Mouse (Mus musculus): Measurements from ENCODE around the gene Kcnv2. TPM values are rescaled to one million over a fixed set of nuclear protein-coding genes. Genes with fewer than 3 reads are reported as not detected.

The Kcnv2 gene
- total RNA-seq, 2 experiments from 2014 or later, result not detected

DNA sequence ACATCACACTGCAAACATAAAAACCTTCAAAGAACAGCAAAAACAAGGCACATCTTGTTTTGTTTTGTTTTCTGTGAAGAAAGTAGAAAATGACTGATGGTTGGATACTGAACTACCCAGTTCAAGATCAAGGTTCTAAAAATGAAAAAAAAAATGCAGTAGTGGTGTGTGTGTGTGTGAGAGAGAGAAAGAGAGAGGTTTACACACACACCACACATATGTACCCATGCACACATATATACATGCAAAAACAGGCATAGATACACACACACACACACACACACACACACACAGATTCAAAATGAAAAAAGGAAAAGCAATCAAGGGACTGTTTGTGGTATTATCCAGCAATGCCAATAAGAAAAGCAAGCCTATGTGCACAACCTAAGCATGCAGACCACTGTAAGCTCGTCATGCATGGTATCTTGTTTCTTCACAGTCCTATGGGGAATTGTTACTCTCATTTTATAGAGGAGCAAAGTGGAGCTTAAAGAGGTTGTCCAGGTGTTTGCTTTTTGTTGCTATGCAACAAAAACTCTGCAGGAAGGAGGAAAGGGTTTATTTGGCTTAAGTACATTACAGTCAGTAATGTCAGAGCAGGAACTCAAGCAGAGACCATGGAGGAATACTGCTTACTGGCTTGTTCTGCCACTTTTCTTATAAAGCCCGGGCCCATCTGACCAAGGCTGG, 57.5 kb downstream of the Kcnv2 start:
- Histone ChIP-seq H3K4me3 (no peak overlapping the region), H3K27ac (no peak overlapping the region)
- no peak for TF ChIP-seq CTCF (conservative IDR thresholded peaks at IDR 0.05)
- DNase-seq (ENCODE audit: low spot score in 2 of 2), result no peak

DNA sequence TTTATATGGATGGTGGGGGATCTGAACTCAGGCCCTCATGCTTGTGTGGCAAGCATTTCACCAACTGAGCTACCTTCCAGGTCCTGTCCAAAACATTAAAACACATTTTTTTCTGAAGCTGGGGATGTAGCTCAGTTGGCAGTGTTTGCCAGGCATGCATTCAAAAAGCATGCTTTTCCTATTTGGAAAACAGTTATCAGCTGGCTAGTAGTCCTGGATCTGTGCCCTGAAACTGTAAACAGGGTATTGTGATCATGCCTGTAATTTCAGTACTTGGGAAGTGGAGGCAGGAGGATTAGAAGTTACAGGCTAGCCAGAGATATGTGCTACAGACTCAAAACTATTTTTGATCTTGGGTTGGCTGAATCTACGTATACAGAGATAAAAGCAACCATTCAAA, 59.7 kb downstream of the Kcnv2 start:
- no peak for TF ChIP-seq CTCF (conservative IDR thresholded peaks at IDR 0.05)
- DNase-seq (ENCODE audit: low spot score in 2 of 2), result no peak
- no peak overlapping the region for H3K27ac ChIP-seq
- H3K4me3 ChIP-seq, result no peak overlapping the region

DNA sequence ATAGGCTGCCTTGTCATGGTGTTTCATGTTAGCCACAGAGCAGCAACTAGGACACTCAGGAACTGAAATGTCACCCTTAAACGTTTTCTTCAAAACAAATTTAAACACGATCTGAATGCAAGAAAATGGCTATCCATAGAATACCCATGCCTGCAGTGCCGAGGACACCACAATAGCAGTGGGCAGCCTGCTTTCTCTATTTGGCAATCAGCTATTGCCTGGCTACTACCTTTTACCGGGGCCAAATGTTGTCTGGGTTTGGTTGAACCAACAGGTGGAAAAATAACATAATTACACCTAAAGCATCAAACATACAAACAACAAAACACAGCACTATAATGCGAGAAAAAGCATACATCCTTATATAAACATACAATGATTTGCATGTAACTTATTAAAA, 60.9 kb downstream of the Kcnv2 start:
- Histone ChIP-seq H3K27ac (no peak overlapping the region), H3K4me3 (no peak overlapping the region)
- DNase-seq (ENCODE audit: low spot score in 2 of 2), result no peak
- TF ChIP-seq CTCF (conservative IDR thresholded peaks at IDR 0.05), result no peak

DNA sequence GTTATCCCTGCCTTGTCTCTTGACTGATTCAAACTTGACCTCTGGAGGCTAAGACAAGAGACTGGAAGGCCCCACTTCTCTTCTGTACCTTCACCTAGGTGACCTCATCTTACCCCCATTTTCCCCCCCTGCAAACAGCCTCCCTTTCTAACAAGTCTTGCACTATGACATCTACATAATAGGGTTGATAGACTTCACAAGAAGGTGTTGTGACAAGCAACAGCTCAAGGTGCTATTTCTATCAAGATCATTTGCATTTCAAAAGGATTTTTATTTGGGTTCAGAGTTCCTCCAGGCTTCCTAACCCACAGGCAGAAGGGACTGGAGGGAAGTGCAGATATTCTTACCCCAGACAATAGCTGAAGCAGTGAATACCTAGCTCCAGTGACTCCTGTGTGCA, 62.9 kb downstream of the Kcnv2 start:
- no peak for TF ChIP-seq CTCF (conservative IDR thresholded peaks at IDR 0.05)
- Histone ChIP-seq H3K27ac (no peak overlapping the region), H3K4me3 (no peak overlapping the region)
- no peak for DNase-seq (ENCODE audit: low spot score in 2 of 2)

Other genes with a start within 250 kb of the Kcnv2 start
- gene Vldlr, start 106.1 kb upstream of the Kcnv2 start, total RNA-seq (2021), result 10 to 100 TPM; 47.5 to 50.8 TPM
- gene Pum3, start 107.2 kb downstream of the Kcnv2 start, total RNA-seq (2021), result 10 to 100 TPM; 50.5 to 52.3 TPM

Measured in layer of hippocampus, adult 2 months (tissue).